Mouse (Mus musculus) forebrain, embryonic 15.5 days (tissue): ENCODE measurements around the gene Cyp1a1. TPM values are rescaled to one million over a fixed set of nuclear protein-coding genes. Genes with fewer than 3 reads are reported as not detected.

Experiments
- ATAC-seq: fragments of 200-750 bp; cut with Nextera tagmentation; replicated peaks from 2 replicates; pipeline ENCODE4 v1.8.0; 2017; ENCODE audit warnings: mild to moderate bottlenecking, moderate TSS enrichment, moderate library complexity
- H3K27ac ChIP-seq: fragments of 300-500 bp; sonication (generic); replicated peaks from 2 replicates; pipeline ENCODE4 v1.5.1; 2015; ENCODE audit warnings: mild to moderate bottlenecking, inconsistent platforms
- H3K27me3 ChIP-seq: fragments of 300-500 bp; sonication (generic); 2 replicates; pipeline ENCODE4 v1.6.1; 2015; ENCODE audit warnings: inconsistent platforms
- H3K36me3 ChIP-seq: fragments of 300-500 bp; sonication (generic); 2 replicates; pipeline ENCODE4 v1.6.1; 2015; ENCODE audit warnings: mild to moderate bottlenecking, inconsistent platforms
- H3K4me1 ChIP-seq: fragments of 300-500 bp; sonication (generic); 2 replicates; pipeline ENCODE4 v1.6.1; 2015; ENCODE audit warnings: inconsistent platforms
- H3K4me2 ChIP-seq: fragments of 300-500 bp; sonication (generic); replicated peaks from 2 replicates; pipeline ENCODE4 v1.6.1; 2015; ENCODE audit warnings: mild to moderate bottlenecking, inconsistent platforms
- H3K4me3 ChIP-seq: fragments of 300-500 bp; sonication (generic); 2 replicates; pipeline ENCODE4 v1.5.1; 2015; ENCODE audit warnings: mild to moderate bottlenecking, inconsistent platforms
- H3K9ac ChIP-seq: fragments of 300-500 bp; sonication (generic); replicated peaks from 2 replicates; pipeline ENCODE4 v1.6.1; 2015; ENCODE audit warnings: mild to moderate bottlenecking, inconsistent platforms
- H3K9me3 ChIP-seq: fragments of 300-500 bp; sonication (generic); 2 replicates; pipeline ENCODE4 v1.6.1; 2016; ENCODE audit warnings: inconsistent platforms
- WGBS: fragments of 180-500 bp; shearing (Covaris S2); methylation state at CpG from one replicate; pipeline ENCODE4 v1.1.7; 2015; ENCODE audit warnings: mixed read lengths; 5-methylcytosine and 5-hydroxymethylcytosine counted together
- polyA plus RNA-seq: library from polyadenylated mRNA; unstranded; fragments of >200 nt; fragmentation: Nextera tagmentation; extraction: Ambion mirVana; gene quantifications from 2 replicates; pipeline ENCODE4 v1.2.1, GENCODE M21; 2015

Gene Cyp1a1
- polyA plus RNA-seq, 1 experiment from 2014 or later = 0.20 TPM

DNA sequence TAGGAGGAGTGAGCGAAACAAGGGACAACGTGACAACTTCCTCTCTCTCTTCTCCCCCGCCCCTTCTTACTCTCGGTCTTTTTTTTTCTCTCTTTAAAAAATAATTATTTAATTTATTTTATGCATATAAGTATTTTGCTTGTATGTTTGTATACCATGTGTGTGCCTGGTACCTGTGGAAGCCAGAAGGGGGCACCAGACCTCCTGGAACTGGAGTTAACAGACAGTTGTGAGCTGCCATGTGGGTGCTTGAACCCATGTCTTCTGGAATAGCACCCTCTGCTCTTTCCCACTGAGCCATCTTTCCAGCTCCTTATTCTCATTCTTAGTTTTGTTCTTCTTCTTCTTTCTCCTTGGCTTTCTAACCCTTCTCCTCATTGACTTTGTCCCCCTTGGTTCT is 28.8 kb upstream of the Cyp1a1 start:
- Histone ChIP-seq H3K27me3 (no peaks in the 10 kb centered on the region), H3K4me3 (no peak overlapping the region), H3K27ac (no peak overlapping the region), H3K9me3 (no peaks in the 10 kb centered on the region), H3K4me1 (peaks cover 12% of the 10 kb centered on the region), H3K36me3 (no peaks in the 10 kb centered on the region), H3K4me2 (no peak overlapping the region), H3K9ac (no peak overlapping the region)
- ATAC-seq = no peak
- 81% methylated on average over 4 of the region's 4 CpGs for WGBS

- Histone ChIP-seq H3K4me3 (no peak overlapping the region), H3K36me3 (no peaks in the 10 kb centered on the region), H3K4me1 (peaks cover 12% of the 10 kb centered on the region), H3K27ac (no peak overlapping the region), H3K9me3 (no peaks in the 10 kb centered on the region), H3K9ac (no peak overlapping the region), H3K27me3 (no peaks in the 10 kb centered on the region), H3K4me2 (no peak overlapping the region)
- no peak; the same call in 1 of the 2 replicates for ATAC-seq
- 20% methylated on average over 4 of the region's 4 CpGs for WGBS
Observed at GRCm38 (mm10) chr9:57659774-57660173, 28.0 kb upstream of the Cyp1a1 start.

- Histone ChIP-seq H3K4me2 (no peak overlapping the region), H3K9ac (no peak overlapping the region), H3K4me1 (peaks cover 11% of the 10 kb centered on the region), H3K27ac (no peak overlapping the region), H3K36me3 (no peaks in the 10 kb centered on the region), H3K27me3 (no peaks in the 10 kb centered on the region), H3K9me3 (no peaks in the 10 kb centered on the region), H3K4me3 (no peak overlapping the region)
- 92% methylated on average over 6 of the region's 6 CpGs for WGBS
- ATAC-seq = no peak
Observed at GRCm38 (mm10) chr9:57660501-57660900, 27.2 kb upstream of the Cyp1a1 start.

DNA sequence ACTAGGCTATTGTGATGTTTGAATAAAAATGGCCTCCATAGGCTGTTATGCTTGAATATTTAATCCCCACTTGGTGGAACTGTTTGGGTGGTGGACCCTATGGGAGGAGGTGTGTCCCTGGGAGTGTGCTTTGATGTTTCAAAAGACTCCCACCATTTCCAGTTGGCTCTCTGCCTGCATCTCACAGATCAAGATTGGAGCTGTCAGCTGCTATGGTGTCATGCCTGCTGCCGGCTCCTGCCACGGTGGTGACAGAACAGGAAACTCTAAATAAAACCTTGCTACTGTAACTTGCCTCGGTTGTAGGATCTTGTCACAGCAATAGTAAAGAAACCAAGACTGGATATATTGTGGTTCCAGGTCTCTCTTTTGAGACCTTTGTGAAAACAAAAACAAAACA is 26.2 kb upstream of the Cyp1a1 start:
- no peak for ATAC-seq
- Histone ChIP-seq H3K4me2 (no peak overlapping the region), H3K27me3 (no peaks in the 10 kb centered on the region), H3K36me3 (no peaks in the 10 kb centered on the region), H3K9ac (no peak overlapping the region), H3K4me1 (0 out of 2 replicates have a peak, but pooled peaks cover 4% of the 10 kb centered on the region), H3K4me3 (no peak overlapping the region), H3K27ac (no peak overlapping the region), H3K9me3 (no peaks in the 10 kb centered on the region)
- 46% methylated on average over 3 of the region's 3 CpGs for WGBS

GRCm38 (mm10) chr9:57664616-57665015 is 23.1 kb upstream of the Cyp1a1 start:
- WGBS = 70% methylated on average over 7 of the region's 7 CpGs
- H3K4me2 ChIP-seq = no peak overlapping the region
- no peaks in the 10 kb centered on the region for H3K9me3 ChIP-seq
- H3K36me3 ChIP-seq = no peaks in the 10 kb centered on the region
- no peak overlapping the region for H3K9ac ChIP-seq
- no peak overlapping the region for H3K4me3 ChIP-seq
- H3K27ac ChIP-seq = no peak overlapping the region
- 0 out of 2 replicates have a peak, but pooled peaks cover 4% of the 10 kb centered on the region for H3K4me1 ChIP-seq
- no peaks in the 10 kb centered on the region for H3K27me3 ChIP-seq
- ATAC-seq = no peak

DNA sequence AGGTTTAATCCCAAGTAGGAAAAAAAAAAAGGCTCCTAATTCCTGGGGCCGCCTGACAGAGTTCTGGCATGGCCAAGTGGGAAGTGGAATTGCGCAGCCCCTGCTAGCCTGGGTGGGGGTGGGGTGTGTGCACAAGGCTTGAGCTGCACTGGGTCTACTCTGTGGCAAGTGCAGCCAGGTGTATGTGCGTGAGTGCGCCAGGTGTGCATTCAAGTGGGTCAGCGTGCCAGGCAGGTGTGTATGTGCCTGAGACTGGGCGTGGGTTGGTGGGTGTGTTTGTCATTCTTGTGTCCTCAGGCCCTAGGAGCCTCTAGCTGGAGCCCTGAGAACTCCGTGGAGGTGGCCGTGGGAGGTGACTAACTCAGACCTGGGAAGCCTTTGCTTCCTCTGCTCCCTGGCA is 21.2 kb upstream of the Cyp1a1 start:
- H3K9me3 ChIP-seq = no peaks in the 10 kb centered on the region
- 0 out of 2 replicates have a peak, but pooled peaks cover 1% of the 10 kb centered on the region for H3K4me1 ChIP-seq
- 87% methylated on average over 8 of the region's 8 CpGs for WGBS
- H3K9ac ChIP-seq = no peak overlapping the region
- H3K36me3 ChIP-seq = no peaks in the 10 kb centered on the region
- no peaks in the 10 kb centered on the region for H3K27me3 ChIP-seq
- no peak overlapping the region for H3K4me2 ChIP-seq
- H3K27ac ChIP-seq = no peak overlapping the region
- H3K4me3 ChIP-seq = no peak overlapping the region
- no peak for ATAC-seq

- 78% methylated on average over 3 of the region's 3 CpGs for WGBS
Observed at GRCm38 (mm10) chr9:57667136-57667535, 20.6 kb upstream of the Cyp1a1 start.

DNA sequence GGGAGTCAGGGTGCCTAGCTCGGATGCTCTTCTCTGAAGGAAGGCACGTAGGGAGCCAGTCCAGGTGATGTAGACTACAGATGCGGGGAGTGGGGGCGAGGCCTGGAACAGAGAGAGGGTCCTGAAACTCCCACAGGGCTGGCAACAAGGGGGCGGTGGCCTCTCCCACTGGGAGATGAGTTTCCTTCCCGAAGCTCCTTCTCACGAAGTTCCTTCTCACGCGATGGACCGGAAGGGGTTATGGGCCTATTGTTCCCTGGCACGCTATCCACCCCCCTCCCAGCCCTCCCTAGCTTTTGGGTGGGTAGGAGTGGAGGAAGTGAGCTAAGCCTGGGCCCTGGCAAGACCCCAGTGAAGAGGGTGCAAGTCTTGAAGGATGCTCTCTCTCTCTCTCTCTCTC is 19.9 kb upstream of the Cyp1a1 start:
- WGBS = 61% methylated on average over 11 of the region's 11 CpGs
- no peak for ATAC-seq
- no peak overlapping the region for H3K9ac ChIP-seq
- H3K27me3 ChIP-seq = no peaks in the 10 kb centered on the region
- no peak overlapping the region for H3K27ac ChIP-seq
- no peak overlapping the region for H3K4me2 ChIP-seq
- H3K36me3 ChIP-seq = no peaks in the 10 kb centered on the region
- no peaks in the 10 kb centered on the region for H3K4me1 ChIP-seq
- H3K9me3 ChIP-seq = no peaks in the 10 kb centered on the region
- H3K4me3 ChIP-seq = no peak overlapping the region

More at GRCm38 (mm10) chr9:57667136-57667535, 20.6 kb upstream of the Cyp1a1 start:
- no peak for ATAC-seq
- no peak overlapping the region for H3K4me3 ChIP-seq
- no peak overlapping the region for H3K27ac ChIP-seq
- H3K9ac ChIP-seq = no peak overlapping the region
- no peaks in the 10 kb centered on the region for H3K36me3 ChIP-seq
- H3K4me1 ChIP-seq = no peaks in the 10 kb centered on the region
- H3K9me3 ChIP-seq = no peaks in the 10 kb centered on the region
- H3K4me2 ChIP-seq = no peak overlapping the region
- H3K27me3 ChIP-seq = no peaks in the 10 kb centered on the region

- 56% methylated on average over 1 of the region's 1 CpGs for WGBS
- Histone ChIP-seq H3K27me3 (no peaks in the 10 kb centered on the region), H3K9me3 (no peaks in the 10 kb centered on the region), H3K9ac (no peak overlapping the region), H3K27ac (no peak overlapping the region), H3K4me1 (no peaks in the 10 kb centered on the region), H3K4me2 (no peak overlapping the region), H3K36me3 (no peaks in the 10 kb centered on the region), H3K4me3 (no peak overlapping the region)
- ATAC-seq = no peak
Observed at GRCm38 (mm10) chr9:57668277-57668676, 19.5 kb upstream of the Cyp1a1 start.

DNA sequence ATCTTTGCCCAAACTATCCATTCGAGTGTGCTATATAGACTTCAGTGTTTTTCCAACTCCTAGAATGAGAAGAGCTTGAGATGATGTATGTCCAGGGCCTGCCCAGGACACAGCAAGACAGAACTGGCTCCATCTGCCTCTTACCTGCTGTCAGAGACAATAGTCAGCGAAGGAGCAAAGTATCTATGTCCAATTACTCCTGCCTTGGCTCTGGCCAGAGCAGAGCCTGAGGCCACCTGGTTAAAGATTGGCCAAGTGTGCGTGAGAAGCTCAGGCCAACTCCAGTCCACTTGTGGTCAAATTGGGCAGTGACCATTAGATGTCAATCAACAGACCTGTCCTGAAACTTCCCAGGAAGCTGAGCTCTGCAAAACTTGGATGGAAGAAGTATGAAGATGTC is 18.2 kb upstream of the Cyp1a1 start:
- Histone ChIP-seq H3K36me3 (no peaks in the 10 kb centered on the region), H3K27me3 (no peaks in the 10 kb centered on the region), H3K4me2 (no peak overlapping the region), H3K4me3 (no peak overlapping the region), H3K4me1 (no peaks in the 10 kb centered on the region), H3K27ac (no peak overlapping the region), H3K9me3 (no peaks in the 10 kb centered on the region), H3K9ac (no peak overlapping the region)
- ATAC-seq = no peak
- 75% methylated on average over 3 of the region's 3 CpGs for WGBS

- H3K27me3 ChIP-seq = no peaks in the 10 kb centered on the region
- no peak overlapping the region for H3K4me2 ChIP-seq
- H3K4me1 ChIP-seq = no peaks in the 10 kb centered on the region
- H3K9ac ChIP-seq = no peak overlapping the region
- H3K27ac ChIP-seq = no peak overlapping the region
- H3K9me3 ChIP-seq = no peaks in the 10 kb centered on the region
- 86% methylated on average over 4 of the region's 4 CpGs for WGBS
- no peak overlapping the region for H3K4me3 ChIP-seq
- no peak for ATAC-seq
- H3K36me3 ChIP-seq = no peaks in the 10 kb centered on the region
Observed at GRCm38 (mm10) chr9:57671037-57671436, 16.7 kb upstream of the Cyp1a1 start.

DNA sequence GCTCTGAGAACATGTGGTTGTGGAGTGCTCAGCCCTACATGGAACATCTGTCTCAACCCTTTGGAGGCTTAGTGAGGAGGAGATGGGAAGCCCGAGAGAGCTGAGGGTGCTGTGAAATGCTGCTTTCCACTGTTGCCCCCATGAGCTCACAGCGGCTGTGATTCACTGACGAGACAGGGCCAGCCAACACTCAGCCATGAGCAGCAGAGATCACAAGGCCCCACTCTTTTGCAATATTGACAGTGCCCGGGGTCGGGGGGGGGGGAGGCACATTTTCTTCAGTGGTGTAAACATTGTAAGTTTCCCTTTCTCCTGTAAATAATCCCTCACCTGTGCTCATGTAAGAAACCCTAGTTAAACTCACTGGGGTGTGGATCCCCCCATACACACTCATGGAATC is 16.2 kb upstream of the Cyp1a1 start:
- no peak overlapping the region for H3K4me2 ChIP-seq
- no peak overlapping the region for H3K27ac ChIP-seq
- H3K36me3 ChIP-seq = no peaks in the 10 kb centered on the region
- ATAC-seq = no peak
- H3K4me3 ChIP-seq = no peak overlapping the region
- H3K4me1 ChIP-seq = no peaks in the 10 kb centered on the region
- 87% methylated on average over 5 of the region's 5 CpGs for WGBS
- H3K27me3 ChIP-seq = no peaks in the 10 kb centered on the region
- H3K9ac ChIP-seq = no peak overlapping the region
- H3K9me3 ChIP-seq = no peaks in the 10 kb centered on the region

- Histone ChIP-seq H3K36me3 (no peaks in the 10 kb centered on the region), H3K27ac (no peak overlapping the region), H3K4me3 (no peak overlapping the region), H3K4me1 (no peaks in the 10 kb centered on the region), H3K27me3 (no peaks in the 10 kb centered on the region), H3K9me3 (no peaks in the 10 kb centered on the region), H3K4me2 (no peak overlapping the region), H3K9ac (no peak overlapping the region)
- 81% methylated on average over 10 of the region's 10 CpGs for WGBS
- no peak for ATAC-seq
Observed at GRCm38 (mm10) chr9:57681411-57681810, 6.3 kb upstream of the Cyp1a1 start.
